Mouse (Mus musculus) lung, embryonic 16.5 days (tissue): ENCODE results near the gene Lmntd1. TPM values are rescaled to one million over a fixed set of nuclear protein-coding genes. Genes with fewer than 3 reads are reported as not detected.

Experiments used
- ATAC-seq: fragments of 200-750 bp; cut with Nextera tagmentation; 2 replicates; pipeline ENCODE4 v1.8.0; 2017; ENCODE audit warnings: low read depth, mild to moderate bottlenecking, moderate library complexity
- H3K27ac ChIP-seq: fragments of 300-500 bp; sonication (generic); 2 replicates; pipeline ENCODE4 v1.5.1; 2014; ENCODE audit warnings: mild to moderate bottlenecking, control low read depth, low read length
- H3K27me3 ChIP-seq: fragments of 300-500 bp; sonication (generic); 2 replicates; pipeline ENCODE4 v1.6.1; 2014; ENCODE audit warnings: low read depth, low read length, mixed read lengths; ENCODE audit not compliant: control insufficient read depth, insufficient read depth
- H3K36me3 ChIP-seq: fragments of 300-500 bp; sonication (generic); 2 replicates; pipeline ENCODE4 v1.6.1; 2014; ENCODE audit warnings: low read length; ENCODE audit not compliant: control insufficient read depth, insufficient read depth
- H3K4me1 ChIP-seq: fragments of 300-500 bp; sonication (generic); replicated peaks from 2 replicates; pipeline ENCODE4 v1.6.1; 2014; ENCODE audit warnings: low read length, mixed read lengths; ENCODE audit not compliant: control insufficient read depth, insufficient read depth
- H3K4me2 ChIP-seq: fragments of 300-500 bp; sonication (generic); 2 replicates; pipeline ENCODE4 v1.6.1; 2014; ENCODE audit warnings: low read depth, low read length, control low read depth
- H3K4me3 ChIP-seq: fragments of 300-500 bp; sonication (generic); 2 replicates; pipeline ENCODE4 v1.5.1; 2014; ENCODE audit warnings: mild to moderate bottlenecking, low read length, control low read depth
- H3K9ac ChIP-seq: fragments of 300-500 bp; sonication (generic); 2 replicates; pipeline ENCODE4 v1.6.1; 2014; ENCODE audit warnings: low read length, control low read depth
- H3K9me3 ChIP-seq: fragments of 300-500 bp; sonication (generic); 2 replicates; pipeline ENCODE4 v1.6.1; 2016; ENCODE audit warnings: low read length; ENCODE audit not compliant: control insufficient read depth
- WGBS: fragments of 180-500 bp; shearing (Covaris S2); extraction: QIAGEN DNeasy Blood & Tissue Kit; methylation state at CpG from one replicate; pipeline ENCODE4 v1.1.7; 2014; 5-methylcytosine and 5-hydroxymethylcytosine counted together
- polyA plus RNA-seq: library from polyadenylated mRNA; unstranded; fragments of >200 nt; fragmentation: Nextera tagmentation; extraction: Ambion mirVana; gene quantifications from 2 replicates; pipeline ENCODE4 v1.2.1, GENCODE M21; 2015

The Lmntd1 gene
- polyA plus RNA-seq, 1 experiment from 2014 or later: 1.3 TPM

GRCm38 (mm10) chr6:145359470-145360430 lies 254.4 kb downstream of the Lmntd1 start:
- WGBS: 37% methylated on average over 26 of the region's 26 CpGs
- Histone ChIP-seq H3K4me1 (no peaks in the 10 kb centered on the region; the same call in 1 of the 2 replicates), H3K4me3 (no peak overlapping the region), H3K27ac (no peak overlapping the region), H3K36me3 (no peaks in the 10 kb centered on the region), H3K9ac (no peak overlapping the region), H3K27me3 (no peaks in the 10 kb centered on the region), H3K9me3 (peaks cover 2% of the 10 kb centered on the region; the same call in 1 of the 2 replicates), H3K4me2 (peak overlapping the region; percentile 31; the same call in 1 of the 2 replicates)
- no peak for ATAC-seq

DNA sequence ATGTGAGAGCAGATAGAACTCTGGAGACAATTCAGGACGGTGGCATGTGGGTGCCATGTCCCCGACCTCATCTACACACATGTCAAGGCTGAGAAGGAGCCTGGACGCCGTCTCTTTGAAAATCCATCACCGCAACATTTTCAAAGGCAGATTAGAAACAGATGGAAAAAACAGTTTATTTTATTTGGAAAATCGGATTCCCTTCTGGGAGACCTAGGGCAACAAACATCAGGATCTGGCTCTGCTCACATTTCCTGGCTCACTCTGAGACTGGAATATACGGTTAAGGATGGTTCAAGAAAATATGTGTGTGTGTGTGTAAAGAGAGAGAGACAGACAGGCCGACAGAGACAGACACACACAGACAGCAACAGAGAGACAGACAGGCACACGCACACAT lies 256.1 kb downstream of the Lmntd1 start:
- Histone ChIP-seq H3K27me3 (no peaks in the 10 kb centered on the region), H3K36me3 (no peaks in the 10 kb centered on the region), H3K9me3 (peaks cover 2% of the 10 kb centered on the region; the same call in 1 of the 2 replicates), H3K9ac (no peak overlapping the region), H3K4me3 (no peak overlapping the region), H3K4me1 (no peaks in the 10 kb centered on the region; the same call in 1 of the 2 replicates), H3K27ac (no peak overlapping the region), H3K4me2 (no peak overlapping the region)
- no peak for ATAC-seq
- 44% methylated on average over 9 of the region's 9 CpGs for WGBS

DNA sequence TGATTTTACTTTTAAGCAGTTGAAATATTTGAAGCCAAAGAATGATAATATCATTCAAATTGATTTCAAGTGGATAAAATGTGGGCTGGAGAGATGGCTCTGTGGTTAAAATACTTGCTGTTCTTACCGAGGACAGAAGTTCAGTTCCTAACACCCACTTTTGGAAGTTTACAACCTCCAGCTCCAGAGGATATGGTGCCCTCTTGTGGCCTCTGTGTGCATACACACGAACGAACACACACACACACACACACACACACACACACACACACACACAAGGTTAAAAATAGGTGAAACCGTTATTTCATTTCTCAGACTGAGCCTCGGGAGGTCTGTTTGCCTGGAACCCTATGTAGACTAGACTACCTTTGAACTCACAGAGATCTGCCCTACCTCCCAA lies 260.3 kb downstream of the Lmntd1 start:
- no peak for ATAC-seq
- H3K4me1 ChIP-seq: no peaks in the 10 kb centered on the region
- H3K27ac ChIP-seq: no peak overlapping the region
- H3K36me3 ChIP-seq: no peaks in the 10 kb centered on the region
- no peak overlapping the region for H3K4me2 ChIP-seq
- H3K4me3 ChIP-seq: no peak overlapping the region
- 88% methylated on average over 5 of the region's 5 CpGs for WGBS
- no peak overlapping the region for H3K9ac ChIP-seq
- no peaks in the 10 kb centered on the region for H3K27me3 ChIP-seq
- H3K9me3 ChIP-seq: peaks cover 2% of the 10 kb centered on the region; the same call in 1 of the 2 replicates

GRCm38 (mm10) chr6:145352705-145353104 lies 261.4 kb downstream of the Lmntd1 start:
- ATAC-seq: no peak
- WGBS: 0% methylated on average over 1 of the region's 1 CpGs
- no peak overlapping the region for H3K4me3 ChIP-seq

DNA sequence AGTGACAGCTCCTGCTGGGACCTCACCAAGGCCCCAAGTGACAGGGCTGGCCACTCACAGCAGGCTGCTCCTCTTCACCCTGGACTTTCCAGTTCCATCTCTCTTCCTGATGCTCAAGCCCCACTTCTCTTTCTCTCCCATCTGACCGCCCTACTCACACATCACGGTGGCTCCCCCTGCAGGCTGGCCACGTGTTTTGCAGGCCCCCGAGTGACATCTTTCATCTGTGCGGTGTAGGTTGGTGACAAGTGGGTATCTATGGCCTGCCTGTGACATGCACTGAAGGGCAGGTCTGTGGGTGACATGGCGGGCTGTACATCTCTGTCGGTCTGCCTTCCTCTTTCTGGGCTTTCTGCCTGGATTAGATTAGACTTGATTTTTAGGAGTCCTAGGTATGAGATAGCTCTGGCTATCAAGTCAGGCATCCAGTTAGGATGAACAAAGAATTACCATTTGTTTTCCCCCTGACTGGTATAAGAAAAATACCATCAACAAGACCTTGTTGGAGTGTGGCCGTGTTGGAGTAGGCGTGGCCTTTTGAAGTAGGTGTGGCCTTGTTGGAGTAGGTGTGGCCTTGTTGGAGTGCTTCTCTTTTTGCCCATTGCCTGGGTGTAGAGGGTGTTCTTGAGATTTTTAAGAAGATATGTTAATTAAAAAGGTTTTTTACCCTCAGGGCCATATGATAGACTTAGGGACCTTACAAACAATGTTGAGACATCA lies 265.8 kb downstream of the Lmntd1 start:
- Histone ChIP-seq H3K4me2 (no peak overlapping the region), H3K4me3 (no peak overlapping the region), H3K36me3 (no peaks in the 10 kb centered on the region), H3K4me1 (no peaks in the 10 kb centered on the region), H3K27ac (no peak overlapping the region), H3K9me3 (no peaks in the 10 kb centered on the region), H3K27me3 (no peaks in the 10 kb centered on the region), H3K9ac (no peak overlapping the region)
- ATAC-seq: no peak
- 61% methylated on average over 9 of the region's 9 CpGs for WGBS

More at GRCm38 (mm10) chr6:145352705-145353104, 261.4 kb downstream of the Lmntd1 start:
- Histone ChIP-seq H3K9me3 (peaks cover 2% of the 10 kb centered on the region; the same call in 1 of the 2 replicates), H3K36me3 (no peaks in the 10 kb centered on the region), H3K4me2 (no peak overlapping the region), H3K27me3 (no peaks in the 10 kb centered on the region), H3K9ac (no peak overlapping the region), H3K4me1 (no peaks in the 10 kb centered on the region), H3K27ac (no peak overlapping the region)

GRCm38 (mm10) chr6:145347641-145348040 lies 266.5 kb downstream of the Lmntd1 start:
- H3K36me3 ChIP-seq: no peaks in the 10 kb centered on the region
- H3K9me3 ChIP-seq: no peaks in the 10 kb centered on the region
- no peaks in the 10 kb centered on the region for H3K4me1 ChIP-seq
- ATAC-seq: 0 out of 2 replicates have a peak, but pooled peaks have one; percentile 4
- no peak overlapping the region for H3K4me2 ChIP-seq
- no peak overlapping the region for H3K4me3 ChIP-seq
- no peak overlapping the region for H3K9ac ChIP-seq
- no peaks in the 10 kb centered on the region for H3K27me3 ChIP-seq
- 73% methylated on average over 6 of the region's 6 CpGs for WGBS
- H3K27ac ChIP-seq: no peak overlapping the region

GRCm38 (mm10) chr6:145346789-145347557 lies 267.1 kb downstream of the Lmntd1 start:
- Histone ChIP-seq H3K9me3 (no peaks in the 10 kb centered on the region), H3K4me2 (no peak overlapping the region), H3K4me1 (no peaks in the 10 kb centered on the region), H3K4me3 (no peak overlapping the region), H3K27me3 (no peaks in the 10 kb centered on the region), H3K27ac (no peak overlapping the region), H3K36me3 (no peaks in the 10 kb centered on the region), H3K9ac (no peak overlapping the region)
- 58% methylated on average over 11 of the region's 11 CpGs for WGBS
- peak; percentile 37; the same call in 1 of the 2 replicates for ATAC-seq

- H3K4me1 ChIP-seq: no peaks in the 10 kb centered on the region
- H3K4me2 ChIP-seq: no peak overlapping the region
- H3K36me3 ChIP-seq: no peaks in the 10 kb centered on the region
- no peak overlapping the region for H3K9ac ChIP-seq
- H3K4me3 ChIP-seq: no peak overlapping the region
- no peaks in the 10 kb centered on the region for H3K9me3 ChIP-seq
- H3K27me3 ChIP-seq: no peaks in the 10 kb centered on the region
- 74% methylated on average over 8 of the region's 8 CpGs for WGBS
- no peak overlapping the region for H3K27ac ChIP-seq
- no peak for ATAC-seq
Measured at GRCm38 (mm10) chr6:145346305-145346704, 267.8 kb downstream of the Lmntd1 start.
